Mouse (Mus musculus): Measurements from ENCODE around the gene Mreg. TPM values are rescaled to one million over a fixed set of nuclear protein-coding genes. Genes with fewer than 3 reads are reported as not detected.

The Mreg gene
- total RNA-seq, 2 experiments from 2014 or later = 30.2 to 31.0 TPM

DNA sequence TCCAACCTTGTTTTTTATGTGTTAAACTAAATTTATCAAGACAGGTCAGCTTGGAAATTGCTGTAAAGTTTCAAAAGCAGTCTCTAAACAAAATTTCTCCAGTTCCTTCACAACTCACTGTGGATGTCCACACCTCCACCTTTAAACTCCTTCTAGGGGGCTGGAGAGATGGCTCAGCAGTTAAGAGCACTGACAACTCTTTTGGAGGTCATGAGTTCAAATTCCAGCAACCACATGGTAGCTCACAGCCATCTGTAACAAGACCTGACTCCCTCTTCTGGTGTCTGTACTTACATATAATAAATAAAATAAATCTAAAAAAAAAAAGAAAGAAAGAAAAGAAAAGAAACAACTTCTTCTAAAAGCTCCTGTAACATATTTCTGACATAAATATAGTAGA, 67.1 kb downstream of the Mreg start:
- intact Hi-C loops (cut with DNase I) = no loop called here
- DNase-seq = no peak

GRCm38 (mm10) chr1:72144426-72144825, 67.7 kb downstream of the Mreg start:
- intact Hi-C loops (cut with DNase I) = no loop called here
- no peak for DNase-seq

- DNase-seq = peak; percentile 32 to 74
- intact Hi-C loops (cut with DNase I) = no loop called here
These were observed 70.1 kb downstream of the Mreg start for GRCm38 (mm10) chr1:72141893-72142480.

- intact Hi-C loops (cut with DNase I) = loop anchor here (5.0 kb wide), 1 partner anchor 849 kb away; no protein-coding TSS in a partner anchor
- DNase-seq = no peak
These were observed 76.0 kb downstream of the Mreg start for GRCm38 (mm10) chr1:72136101-72136500.

DNA sequence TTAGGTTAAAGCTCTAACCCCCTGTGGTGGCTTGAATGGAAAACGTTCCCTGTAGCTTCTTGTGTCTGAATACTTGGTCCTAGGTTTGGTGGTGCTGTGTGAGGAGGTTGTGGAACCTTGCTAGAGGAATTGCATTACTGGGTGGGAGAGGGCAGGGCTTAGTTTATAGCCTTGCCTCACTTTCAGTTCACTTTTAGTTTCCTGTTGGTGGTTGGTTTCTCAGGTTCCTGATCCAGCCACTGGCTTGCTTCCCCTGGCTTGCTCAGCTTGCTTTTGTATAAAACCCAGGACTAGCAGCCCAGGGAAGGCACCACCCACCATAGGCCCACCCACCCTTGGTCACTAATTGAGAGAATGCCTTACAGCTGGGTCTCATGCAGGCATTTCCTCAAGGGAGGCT, 77.6 kb downstream of the Mreg start:
- no peak for DNase-seq
- intact Hi-C loops (cut with DNase I) = no loop called here

GRCm38 (mm10) chr1:72123434-72124297, 88.4 kb downstream of the Mreg start:
- intact Hi-C loops (cut with DNase I) = loop anchor here (5.0 to 10.0 kb wide), 5 partner anchors 111 to 836 kb away; partner anchors contain the start of gene Fn1
- DNase-seq = peak; percentile 87 to 94

DNA sequence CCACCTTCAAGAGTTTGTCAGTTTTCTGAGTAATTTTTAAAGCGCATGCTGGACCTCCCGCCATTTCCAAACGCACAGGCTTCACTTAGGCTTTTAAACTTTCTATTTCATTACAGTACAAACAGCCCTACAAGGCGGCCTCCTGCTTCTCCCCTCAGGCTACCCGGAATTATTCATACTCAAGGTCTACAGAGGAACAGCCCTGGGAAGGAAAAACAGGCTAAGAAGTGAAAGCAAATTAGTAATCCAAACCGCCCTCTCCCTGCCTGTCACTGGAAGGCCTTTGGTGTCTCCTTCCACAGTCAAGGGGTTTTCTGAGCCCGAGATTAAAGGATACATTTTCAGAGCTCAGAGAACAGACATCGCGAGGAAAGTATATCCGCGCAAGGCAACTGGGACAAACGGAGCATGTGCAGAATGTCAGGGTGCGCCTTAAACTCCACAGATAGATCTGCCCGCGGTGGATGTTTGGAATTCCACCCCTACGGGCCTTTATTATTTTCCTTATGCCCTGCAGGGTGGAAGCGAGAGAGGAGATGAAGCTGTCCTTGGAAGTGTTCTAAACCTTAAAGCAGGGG, 90.4 kb downstream of the Mreg start:
- DNase-seq = no peak
- intact Hi-C loops (cut with DNase I) = loop anchor here (5.0 to 10.0 kb wide), 5 partner anchors 109 to 834 kb away; partner anchors contain the start of gene Fn1

GRCm38 (mm10) chr1:72119981-72120380, 92.1 kb downstream of the Mreg start:
- no peak for DNase-seq
- intact Hi-C loops (cut with DNase I) = loop anchor here (5.0 to 10.0 kb wide), 5 partner anchors 108 to 833 kb away; partner anchors contain the start of gene Fn1

DNA sequence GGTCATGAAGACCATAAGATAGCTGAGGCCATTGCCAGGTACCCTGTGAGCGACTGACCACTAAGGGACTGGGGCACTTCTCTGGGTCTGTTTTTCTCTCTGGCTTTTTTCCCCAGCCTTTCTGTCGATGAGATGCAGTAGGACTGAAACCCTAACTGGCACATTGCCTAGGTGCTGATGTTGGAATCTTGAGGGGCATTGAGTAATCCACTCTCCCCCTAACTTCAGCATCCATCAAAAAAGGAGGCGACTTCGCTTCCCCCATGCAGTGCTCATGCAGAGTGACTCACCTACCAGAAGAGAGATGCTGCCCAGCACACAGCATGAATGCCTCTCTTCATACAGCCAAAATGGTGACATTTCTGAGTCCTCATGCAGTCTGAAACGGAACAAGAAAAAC, 97.9 kb downstream of the Mreg start:
- DNase-seq = no peak
- intact Hi-C loops (cut with DNase I) = no loop called here

Other genes starting within 250 kb of the Mreg start
- gene Pecr, start 72.0 kb upstream of the Mreg start, total RNA-seq (2021) = 10 to 100 TPM; 12.6 to 13.0 TPM
- gene Tmem169, start 72.1 kb upstream of the Mreg start, total RNA-seq (2021) = under 1 TPM in 1 of 2 experiments, not detected in 1; 0.19 TPM
- gene Xrcc5, start 95.1 kb upstream of the Mreg start, total RNA-seq (2021) = 10 to 100 TPM; 13.4 to 14.0 TPM

All from heart, postnatal 10 days (tissue).